Mouse (Mus musculus): ENCODE data around the gene Rhobtb1.
A peak's percentile ranks its signal among the peaks of the same experiment; 100 is the strongest.

The Rhobtb1 gene

GRCm38 (mm10) chr10:69275811-69276775 lies 124.9 kb downstream of the Rhobtb1 start:
- DNase-seq (ENCODE audit: low read depth) = no peak

GRCm38 (mm10) chr10:69276920-69277435 lies 125.7 kb downstream of the Rhobtb1 start:
- DNase-seq (ENCODE audit: low read depth) = no peak

- no peak for DNase-seq (ENCODE audit: low read depth)
These were observed 127.8 kb downstream of the Rhobtb1 start for GRCm38 (mm10) chr10:69278764-69279606.

- DNase-seq (ENCODE audit: low read depth) = no peak
These were observed 128.4 kb downstream of the Rhobtb1 start for GRCm38 (mm10) chr10:69279607-69279978.

GRCm38 (mm10) chr10:69286939-69287338 lies 135.7 kb downstream of the Rhobtb1 start:
- DNase-seq (ENCODE audit: low read depth) = no peak

- DNase-seq (ENCODE audit: low read depth) = no peak
These were observed 136.9 kb downstream of the Rhobtb1 start for GRCm38 (mm10) chr10:69288086-69288485.

- DNase-seq (ENCODE audit: low read depth) = no peak
These were observed 137.5 kb downstream of the Rhobtb1 start for GRCm38 (mm10) chr10:69288720-69289119.

GRCm38 (mm10) chr10:69290736-69291135 lies 139.5 kb downstream of the Rhobtb1 start:
- DNase-seq (ENCODE audit: low read depth) = no peak

GRCm38 (mm10) chr10:69295919-69296318 lies 144.7 kb downstream of the Rhobtb1 start:
- DNase-seq (ENCODE audit: low read depth) = no peak

GRCm38 (mm10) chr10:69299985-69300384 lies 148.8 kb downstream of the Rhobtb1 start:
- DNase-seq (ENCODE audit: low read depth) = no peak

- DNase-seq (ENCODE audit: low read depth) = no peak
These were observed 151.4 kb downstream of the Rhobtb1 start for GRCm38 (mm10) chr10:69302667-69303066.

- DNase-seq (ENCODE audit: low read depth) = no peak
These were observed 153.6 kb downstream of the Rhobtb1 start for GRCm38 (mm10) chr10:69304819-69305218.

- no peak for DNase-seq (ENCODE audit: low read depth)
These were observed 154.4 kb downstream of the Rhobtb1 start for GRCm38 (mm10) chr10:69305600-69305999.

- no peak for DNase-seq (ENCODE audit: low read depth)
These were observed 155.0 kb downstream of the Rhobtb1 start for GRCm38 (mm10) chr10:69306205-69306604.

- DNase-seq (ENCODE audit: low read depth) = peak; percentile 50
These were observed 155.8 kb downstream of the Rhobtb1 start for GRCm38 (mm10) chr10:69307067-69307466.

- DNase-seq (ENCODE audit: low read depth) = no peak
These were observed 157.9 kb downstream of the Rhobtb1 start for GRCm38 (mm10) chr10:69309109-69309508.

GRCm38 (mm10) chr10:69311867-69312266 lies 160.6 kb downstream of the Rhobtb1 start:
- no peak for DNase-seq (ENCODE audit: low read depth)

GRCm38 (mm10) chr10:69313944-69314343 lies 162.7 kb downstream of the Rhobtb1 start:
- no peak for DNase-seq (ENCODE audit: low read depth)

- DNase-seq (ENCODE audit: low read depth) = no peak
These were observed 167.3 kb downstream of the Rhobtb1 start for GRCm38 (mm10) chr10:69318514-69318913.

- peak; percentile 45 for DNase-seq (ENCODE audit: low read depth)
These were observed 169.7 kb downstream of the Rhobtb1 start for GRCm38 (mm10) chr10:69320667-69321518.

GRCm38 (mm10) chr10:69321519-69322035 lies 170.3 kb downstream of the Rhobtb1 start:
- no peak for DNase-seq (ENCODE audit: low read depth)
